Mouse (Mus musculus) kidney, embryonic 14.5 days (tissue): ENCODE measurements around the gene Hoxc8. TPM values are rescaled to one million over a fixed set of nuclear protein-coding genes. Genes with fewer than 3 reads are reported as not detected.

Experiments used
- ATAC-seq: fragments of 200-750 bp; cut with Nextera tagmentation; 2 replicates; pipeline ENCODE4 v1.8.0; 2017; ENCODE audit warnings: moderate number of reproducible peaks, mild to moderate bottlenecking, moderate TSS enrichment, moderate library complexity; ENCODE audit not compliant: low FRiP score, low TSS enrichment
- H3K27ac ChIP-seq: fragments of 300-500 bp; sonication (generic); 2 replicates; pipeline ENCODE4 v1.5.1; 2014; ENCODE audit warnings: low read depth, mild to moderate bottlenecking, low read length, moderate library complexity, mixed read lengths
- H3K27me3 ChIP-seq: fragments of 300-500 bp; sonication (generic); 2 replicates; pipeline ENCODE4 v1.6.1; 2014; ENCODE audit warnings: mild to moderate bottlenecking, low read length; ENCODE audit not compliant: control insufficient read depth, insufficient read depth
- H3K36me3 ChIP-seq: fragments of 300-500 bp; sonication (generic); 2 replicates; pipeline ENCODE4 v1.6.1; 2014; ENCODE audit warnings: low read length, mixed read lengths; ENCODE audit not compliant: control insufficient read depth, insufficient read depth
- H3K4me1 ChIP-seq: fragments of 300-500 bp; sonication (generic); 2 replicates; pipeline ENCODE4 v1.6.1; 2014; ENCODE audit warnings: low read length, mixed read lengths; ENCODE audit not compliant: control insufficient read depth, insufficient read depth
- H3K4me2 ChIP-seq: fragments of 300-500 bp; sonication (generic); replicated peaks from 2 replicates; pipeline ENCODE4 v1.6.1; 2014; ENCODE audit warnings: low read depth, mild to moderate bottlenecking, low read length
- H3K4me3 ChIP-seq: fragments of 300-500 bp; sonication (generic); 2 replicates; pipeline ENCODE4 v1.5.1; 2014; ENCODE audit warnings: mild to moderate bottlenecking, low read length
- H3K9ac ChIP-seq: fragments of 300-500 bp; sonication (generic); 2 replicates; pipeline ENCODE4 v1.6.1; 2014; ENCODE audit warnings: low read depth, mild to moderate bottlenecking, low read length, moderate library complexity
- H3K9me3 ChIP-seq: fragments of 300-500 bp; sonication (generic); 2 replicates; pipeline ENCODE4 v1.6.1; 2016; ENCODE audit warnings: low read length; ENCODE audit not compliant: control insufficient read depth
- WGBS: fragments of 180-500 bp; shearing (Covaris S2); extraction: QIAGEN DNeasy Blood & Tissue Kit; methylation state at CpG from one replicate; pipeline ENCODE4 v1.1.7; 2014; 5-methylcytosine and 5-hydroxymethylcytosine counted together
- polyA plus RNA-seq: library from polyadenylated mRNA; unstranded; fragments of >200 nt; fragmentation: Nextera tagmentation; extraction: Ambion mirVana; gene quantifications from 2 replicates; pipeline ENCODE4 v1.2.1, GENCODE M21; 2014

Hoxc8 gene
- polyA plus RNA-seq = 12.6 and 13.8 TPM in 2 replicates

GRCm38 (mm10) chr15:102990461-102991397 is at the start of gene Hoxc8:
Gene Hoxc8 (plus strand): TSS chr15:102990607.
- Histone ChIP-seq H3K4me2 (peak within 1 kb of the TSS; percentile 73), H3K36me3 (no peaks in the 10 kb centered on the region), H3K9ac (peak within 1 kb of the TSS; percentile 88), H3K4me3 (peak within 1 kb of the TSS; percentile 64), H3K27ac (peak within 1 kb of the TSS; percentile 91), H3K4me1 (peaks cover 64% of the 10 kb centered on the region), H3K27me3 (peaks cover 37% of the 10 kb centered on the region), H3K9me3 (no peaks in the 10 kb centered on the region)
- WGBS = under 1% methylated on average over 58 of the region's 69 CpGs
- 0 out of 2 replicates have a peak, but pooled peaks have one; percentile 18 for ATAC-seq

- H3K36me3 ChIP-seq = no peaks in the 10 kb centered on the region
- 1% methylated on average over 53 of the region's 53 CpGs for WGBS
- peaks cover 3% of the 10 kb centered on the region; the same call in 1 of the 2 replicates for H3K4me1 ChIP-seq
- peak overlapping the region; percentile 54; the same call in 1 of the 2 replicates for H3K9ac ChIP-seq
- H3K9me3 ChIP-seq = no peaks in the 10 kb centered on the region
- peak; percentile 43; the same call in 1 of the 2 replicates for ATAC-seq
- H3K27ac ChIP-seq = no peak overlapping the region
- peak overlapping the region; percentile 37 for H3K4me3 ChIP-seq
- peaks cover 99% of the 10 kb centered on the region for H3K27me3 ChIP-seq
- H3K4me2 ChIP-seq = peak overlapping the region; percentile 48
These were observed 47.5 kb upstream of the Hoxc8 start for GRCm38 (mm10) chr15:102942739-102943467.

GRCm38 (mm10) chr15:102943468-102943813 is 47.0 kb upstream of the Hoxc8 start:
- Histone ChIP-seq H3K4me3 (peak overlapping the region; percentile 37), H3K27me3 (peaks cover 99% of the 10 kb centered on the region), H3K9ac (no peak overlapping the region), H3K4me2 (peak overlapping the region; percentile 48), H3K9me3 (no peaks in the 10 kb centered on the region), H3K4me1 (peaks cover 3% of the 10 kb centered on the region; the same call in 1 of the 2 replicates), H3K36me3 (no peaks in the 10 kb centered on the region), H3K27ac (no peak overlapping the region)
- ATAC-seq = peak; percentile 69; the same call in 1 of the 2 replicates
- 11% methylated on average over 5 of the region's 5 CpGs for WGBS

GRCm38 (mm10) chr15:102945185-102946077 is 45.0 kb upstream of the Hoxc8 start:
- WGBS = 9% methylated on average over 22 of the region's 22 CpGs
- no peak overlapping the region for H3K9ac ChIP-seq
- peaks cover 96% of the 10 kb centered on the region for H3K27me3 ChIP-seq
- no peak overlapping the region for H3K4me2 ChIP-seq
- no peak for ATAC-seq
- no peak overlapping the region for H3K27ac ChIP-seq
- H3K9me3 ChIP-seq = no peaks in the 10 kb centered on the region
- H3K4me1 ChIP-seq = no peaks in the 10 kb centered on the region
- no peaks in the 10 kb centered on the region for H3K36me3 ChIP-seq
- no peak overlapping the region for H3K4me3 ChIP-seq

- Histone ChIP-seq H3K4me2 (no peak overlapping the region), H3K4me1 (no peaks in the 10 kb centered on the region), H3K27me3 (peaks cover 90% of the 10 kb centered on the region), H3K4me3 (no peak overlapping the region), H3K27ac (no peak overlapping the region), H3K9me3 (no peaks in the 10 kb centered on the region), H3K9ac (no peak overlapping the region), H3K36me3 (no peaks in the 10 kb centered on the region)
- WGBS = 5% methylated on average over 9 of the region's 9 CpGs
- ATAC-seq = no peak
These were observed 43.1 kb upstream of the Hoxc8 start for GRCm38 (mm10) chr15:102947276-102947675.

- peaks cover 4% of the 10 kb centered on the region; the same call in 1 of the 2 replicates for H3K4me1 ChIP-seq
- no peak for ATAC-seq
- no peak overlapping the region for H3K4me3 ChIP-seq
- H3K9me3 ChIP-seq = no peaks in the 10 kb centered on the region
- no peak overlapping the region for H3K9ac ChIP-seq
- WGBS = 11% methylated on average over 2 of the region's 2 CpGs
- no peaks in the 10 kb centered on the region for H3K36me3 ChIP-seq
- no peak overlapping the region for H3K4me2 ChIP-seq
- H3K27ac ChIP-seq = no peak overlapping the region
- peaks cover 85% of the 10 kb centered on the region for H3K27me3 ChIP-seq
These were observed 41.6 kb upstream of the Hoxc8 start for GRCm38 (mm10) chr15:102948842-102949241.

GRCm38 (mm10) chr15:102949696-102950095 is 40.7 kb upstream of the Hoxc8 start:
- peaks cover 5% of the 10 kb centered on the region; the same call in 1 of the 2 replicates for H3K4me1 ChIP-seq
- H3K9me3 ChIP-seq = no peaks in the 10 kb centered on the region
- no peak overlapping the region for H3K27ac ChIP-seq
- no peak overlapping the region for H3K9ac ChIP-seq
- peaks cover 83% of the 10 kb centered on the region for H3K27me3 ChIP-seq
- H3K4me2 ChIP-seq = 0 out of 2 replicates have a peak overlapping the region, but pooled peaks have one; percentile 2
- ATAC-seq = no peak
- H3K4me3 ChIP-seq = no peak overlapping the region
- 3% methylated on average over 20 of the region's 20 CpGs for WGBS
- no peaks in the 10 kb centered on the region for H3K36me3 ChIP-seq

GRCm38 (mm10) chr15:102950877-102951276 is 39.5 kb upstream of the Hoxc8 start:
- no peak overlapping the region for H3K9ac ChIP-seq
- H3K27ac ChIP-seq = no peak overlapping the region
- no peaks in the 10 kb centered on the region for H3K9me3 ChIP-seq
- no peaks in the 10 kb centered on the region for H3K36me3 ChIP-seq
- H3K4me2 ChIP-seq = no peak overlapping the region
- peaks cover 5% of the 10 kb centered on the region; the same call in 1 of the 2 replicates for H3K4me1 ChIP-seq
- H3K27me3 ChIP-seq = peaks cover 71% of the 10 kb centered on the region
- 31% methylated on average over 2 of the region's 2 CpGs for WGBS
- H3K4me3 ChIP-seq = no peak overlapping the region
- ATAC-seq = no peak
